Mouse (Mus musculus): ENCODE data around the gene Fkbp9.

GRCm38 (mm10) chr6:56919330-56920044, 87.6 kb downstream of the Fkbp9 start:
- TF ChIP-seq CTCF (IDR thresholded peaks at IDR 0.05; ENCODE audit: low read depth) = no peak
- no peak for TF ChIP-seq EP300 (optimal IDR thresholded peaks at IDR 0.05)
